Mouse (Mus musculus) MEL (cell line): ENCODE measurements around the gene Pitpnc1. TPM values are rescaled to one million over a fixed set of nuclear protein-coding genes. Genes with fewer than 3 reads are reported as not detected.

Experiments used
- DNase-seq: peaks from one replicate; pipeline ENCODE4 v3.0.0; 2011; ENCODE audit warnings: low read depth, low spot score
- H3K27ac ChIP-seq: 2 replicates; pipeline ENCODE4 v1.5.1; 2012; ENCODE audit warnings: low read depth, mild to moderate bottlenecking, control low read depth, low read length, moderate library complexity; ENCODE audit not compliant: control insufficient read depth
- H3K27me3 ChIP-seq, 2 experiments: fragments of 150-350 bp in 1 of 2; sonication (generic) in 1 of 2; 2 replicates each; pipeline ENCODE4 v1.6.1; 2012; ENCODE audit warnings: low read length in 2 of 2, mild to moderate bottlenecking in 2 of 2, improper control_type of control experiment in 1 of 2, moderate library complexity in 1 of 2; ENCODE audit not compliant: insufficient read depth in 2 of 2, control insufficient read depth in 1 of 2
- H3K36me3 ChIP-seq, 2 experiments: 2 replicates each; pipeline ENCODE4 v1.6.1; 2012 to 2014; ENCODE audit warnings: low read length in 2 of 2, improper control_type of control experiment in 1 of 2, inconsistent platforms in 1 of 2, mild to moderate bottlenecking in 1 of 2; ENCODE audit not compliant: insufficient read depth in 2 of 2, control insufficient read depth in 1 of 2
- H3K4me1 ChIP-seq, 2 experiments: fragments of 150-350 bp in 1 of 2; sonication (generic) in 1 of 2; 2 replicates each; pipeline ENCODE4 v1.6.1; 2012; ENCODE audit warnings: low read length in 2 of 2, improper control_type of control experiment in 1 of 2, mild to moderate bottlenecking in 1 of 2; ENCODE audit not compliant: insufficient read depth in 2 of 2, control insufficient read depth in 1 of 2
- H3K4me3 ChIP-seq, 2 experiments: fragments of 150-350 bp in 1 of 2; sonication (generic) in 1 of 2; 2 replicates each; pipeline ENCODE4 v1.5.1; 2012; ENCODE audit warnings: low read depth in 2 of 2, low read length in 2 of 2, mild to moderate bottlenecking in 2 of 2, moderate library complexity in 2 of 2, control low read depth in 1 of 2, improper control_type of control experiment in 1 of 2; ENCODE audit not compliant: control insufficient read depth in 1 of 2, insufficient read depth in 1 of 2
- H3K79me2 ChIP-seq: 2 replicates; pipeline ENCODE4 v1.6.1; 2012; ENCODE audit warnings: mild to moderate bottlenecking, low read length, moderate library complexity; ENCODE audit not compliant: control insufficient read depth, poor library complexity, insufficient read depth
- H3K9ac ChIP-seq: 2 replicates; pipeline ENCODE4 v1.6.1; 2012; ENCODE audit warnings: low read depth, mild to moderate bottlenecking, control low read depth, low read length, moderate library complexity; ENCODE audit not compliant: control insufficient read depth, poor library complexity, severe bottlenecking
- H3K9me3 ChIP-seq: fragments of 150-350 bp; sonication (generic); replicated peaks from 2 replicates; pipeline ENCODE4 v1.6.1; 2012; ENCODE audit warnings: mild to moderate bottlenecking, low read length, improper control_type of control experiment, moderate library complexity; ENCODE audit not compliant: insufficient read depth
- CHD1 ChIP-seq: IDR thresholded peaks from 2 replicates; pipeline ENCODE4 v1.6.1; 2012; ENCODE audit warnings: low read depth, mild to moderate bottlenecking, inconsistent platforms, low read length, improper control_type of control experiment
- CHD2 ChIP-seq: IDR thresholded peaks from 2 replicates; pipeline ENCODE4 v1.6.1; 2011; ENCODE audit warnings: low read length, improper control_type of control experiment
- ELF1 ChIP-seq: IDR thresholded peaks from 2 replicates; pipeline ENCODE4 v1.6.1; 2014; ENCODE audit warnings: low read depth, mild to moderate bottlenecking, inconsistent platforms, low read length, improper control_type of control experiment, moderate library complexity
- HCFC1 ChIP-seq: IDR thresholded peaks from 2 replicates; pipeline ENCODE4 v1.6.1; 2012; ENCODE audit warnings: low read depth, mild to moderate bottlenecking, inconsistent platforms, low read length, improper control_type of control experiment, moderate library complexity
- KAT2A ChIP-seq: conservative IDR thresholded peaks from 2 replicates; pipeline ENCODE4 v1.6.1; 2012; ENCODE audit warnings: low read depth, low read length, improper control_type of control experiment, inconsistent platforms
- MAFK ChIP-seq: IDR thresholded peaks from 2 replicates; pipeline ENCODE4 v1.6.1; 2011; ENCODE audit warnings: low read depth, mild to moderate bottlenecking, low read length, improper control_type of control experiment, borderline replicate concordance
- MAZ ChIP-seq: IDR thresholded peaks from 2 replicates; pipeline ENCODE4 v1.6.1; 2012; ENCODE audit warnings: low read depth, mild to moderate bottlenecking, inconsistent platforms, low read length, improper control_type of control experiment
- MEF2A ChIP-seq: IDR thresholded peaks from 2 replicates; pipeline ENCODE4 v1.6.1; 2014; ENCODE audit warnings: low read depth, mild to moderate bottlenecking, inconsistent platforms, low read length, improper control_type of control experiment; ENCODE audit not compliant: poor library complexity, insufficient replicate concordance, severe bottlenecking; ENCODE audit errors: extremely low read depth
- MXI1 ChIP-seq: IDR thresholded peaks from 2 replicates; pipeline ENCODE4 v1.6.1; 2011; ENCODE audit warnings: mild to moderate bottlenecking, low read depth, low read length, improper control_type of control experiment
- MYB ChIP-seq: IDR thresholded peaks from 2 replicates; pipeline ENCODE4 v1.6.1; 2011; ENCODE audit warnings: mild to moderate bottlenecking, low read depth, low read length, improper control_type of control experiment
- MYC ChIP-seq: IDR thresholded peaks from 2 replicates; pipeline ENCODE4 v1.6.1; 2011; ENCODE audit warnings: low read depth, mild to moderate bottlenecking, low read length, improper control_type of control experiment, moderate library complexity
- NELFE ChIP-seq: IDR thresholded peaks from 2 replicates; pipeline ENCODE4 v1.6.1; 2011; ENCODE audit warnings: low read depth, low read length, improper control_type of control experiment
- POLR2AphosphoS5 ChIP-seq: IDR thresholded peaks from 2 replicates; pipeline ENCODE4 v1.6.1; 2012; ENCODE audit warnings: low read depth, borderline replicate concordance, mild to moderate bottlenecking, inconsistent platforms, low read length, moderate library complexity, mixed read lengths
- RAD21 ChIP-seq: IDR thresholded peaks from 2 replicates; pipeline ENCODE4 v1.6.1; 2011; ENCODE audit warnings: mild to moderate bottlenecking, low read depth, low read length, improper control_type of control experiment
- RCOR1 ChIP-seq: IDR thresholded peaks from 2 replicates; pipeline ENCODE4 v1.6.1; 2012; ENCODE audit warnings: low read depth, mild to moderate bottlenecking, inconsistent platforms, low read length, improper control_type of control experiment
- SMC3 ChIP-seq: IDR thresholded peaks from 2 replicates; pipeline ENCODE4 v1.6.1; 2011; ENCODE audit warnings: low read depth, low read length, improper control_type of control experiment
- TAL1 ChIP-seq: IDR thresholded peaks from 2 replicates; pipeline ENCODE4 v1.6.1; 2012; ENCODE audit warnings: mild to moderate bottlenecking, inconsistent platforms, low read length, moderate library complexity, mixed read lengths
- TBP ChIP-seq: IDR thresholded peaks from 2 replicates; pipeline ENCODE4 v1.8.0; 2011; ENCODE audit warnings: low read depth, low read length, improper control_type of control experiment
- TCF12 ChIP-seq: IDR thresholded peaks from 2 replicates; pipeline ENCODE4 v1.6.1; 2014; ENCODE audit warnings: low read depth, mild to moderate bottlenecking, inconsistent platforms, low read length, improper control_type of control experiment, moderate library complexity
- UBTF ChIP-seq: IDR thresholded peaks from 2 replicates; pipeline ENCODE4 v1.6.1; 2012; ENCODE audit warnings: low read depth, mild to moderate bottlenecking, inconsistent platforms, low read length, improper control_type of control experiment, moderate library complexity, borderline replicate concordance; ENCODE audit not compliant: insufficient read depth
- USF2 ChIP-seq, 2 experiments: IDR thresholded peaks; 2 replicates each; pipeline ENCODE4 v1.6.1; 2011 to 2012; ENCODE audit warnings: improper control_type of control experiment in 2 of 2, low read length in 2 of 2, borderline replicate concordance in 1 of 2, inconsistent platforms in 1 of 2, low read depth in 1 of 2, mild to moderate bottlenecking in 1 of 2; ENCODE audit not compliant: insufficient read depth in 1 of 2
- ZKSCAN1 ChIP-seq: IDR thresholded peaks from 2 replicates; pipeline ENCODE4 v1.6.1; 2012; ENCODE audit warnings: low read depth, mild to moderate bottlenecking, inconsistent platforms, low read length, improper control_type of control experiment, moderate library complexity
- ZNF384 ChIP-seq: IDR thresholded peaks from 2 replicates; pipeline ENCODE4 v1.6.1; 2012; ENCODE audit warnings: low read depth, mild to moderate bottlenecking, inconsistent platforms, low read length, improper control_type of control experiment
- polyA plus RNA-seq, 2 experiments: library from polyadenylated mRNA; stranded (reverse) in 1 of 2; unstranded in 1 of 2; fragments of >175 nt in 1 of 2; fragments of >200 nt in 1 of 2; gene quantifications; 2 replicates each; pipeline versions ENCODE4 v1.2.1 to v1.2.4; 2012; ENCODE audit warnings: low replicate concordance in 2 of 2, low read depth in 1 of 2; ENCODE audit not compliant: insufficient read length in 2 of 2, insufficient read depth in 1 of 2, missing spikeins in 1 of 2
- total RNA-seq: library from RNA; depleted of rRNA; stranded (reverse); fragments of 300-350 nt; gene quantifications from 2 replicates; pipeline ENCODE4 v1.2.3, GENCODE M21; 2012

Gene Pitpnc1
- total and polyA plus RNA-seq, 3 experiments, result 19.3 to 25.3 TPM; not detected in 1

DNA sequence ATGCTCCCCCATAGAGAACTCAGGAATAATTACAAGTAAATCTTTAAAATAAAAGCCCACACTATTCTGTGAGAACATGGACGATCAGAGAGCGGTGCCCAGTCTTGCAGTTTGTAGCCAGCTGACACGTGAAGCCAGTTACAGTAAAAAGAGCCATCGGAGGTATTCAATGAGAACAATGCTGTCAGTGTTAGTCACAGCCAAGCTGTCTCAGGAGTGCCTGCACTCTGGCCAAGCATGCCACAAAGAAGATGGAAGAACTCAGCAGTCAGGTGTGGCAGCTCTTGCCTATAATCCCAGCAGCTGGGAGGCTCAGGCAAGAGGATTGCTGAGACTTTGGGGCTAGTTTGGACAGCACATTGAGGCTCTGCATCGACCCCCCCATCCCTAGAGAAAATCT is 111.8 kb downstream of the Pitpnc1 start:
- H3K36me3 ChIP-seq, result peaks cover 0 to 3% of the 10 kb centered on the region in 2 experiments; a peak in 1 of 4 replicates
- 0 out of 2 replicates have a peak, but pooled peaks cover 3% of the 10 kb centered on the region for H3K79me2 ChIP-seq
- H3K4me1 ChIP-seq, result peaks cover 0 to 6% of the 10 kb centered on the region in 2 experiments; a peak in 3 of 4 replicates
- H3K9me3 ChIP-seq, result no peaks in the 10 kb centered on the region
- no peak for TF ChIP-seq RAD21
- TF ChIP-seq ZNF384, result no peak
- TF ChIP-seq UBTF, result no peak
- no peak for TF ChIP-seq MYC
- TF ChIP-seq SMC3, result no peak
- TF ChIP-seq CHD1, result no peak
- TF ChIP-seq KAT2A, result no peak
- TF ChIP-seq MAZ, result no peak
- TF ChIP-seq TBP, result no peak
- no peak for TF ChIP-seq MYB
- no peak for TF ChIP-seq HCFC1
- DNase-seq, result no peak
- H3K9ac ChIP-seq, result no peak overlapping the region
- H3K4me3 ChIP-seq, result no peak overlapping the region
- no peak overlapping the region for H3K27ac ChIP-seq
- no peaks in the 10 kb centered on the region for H3K27me3 ChIP-seq

GRCm38 (mm10) chr11:107356224-107356623 is 114.3 kb downstream of the Pitpnc1 start:
- H3K9me3 ChIP-seq, result no peaks in the 10 kb centered on the region
- H3K36me3 ChIP-seq, result peaks cover 0 to 8% of the 10 kb centered on the region in 2 experiments; a peak in 2 of 4 replicates
- H3K4me1 ChIP-seq, result peaks cover 2 to 9% of the 10 kb centered on the region in 2 experiments; a peak in 3 of 4 replicates
- no peak for DNase-seq
- TF ChIP-seq ZKSCAN1 (no peak), ZNF384 (no peak), SMC3 (no peak), TCF12 (no peak), MXI1 (no peak), HCFC1 (no peak), CHD2 (no peak), NELFE (no peak), MYB (no peak), USF2 (IDR thresholded peaks at IDR 0.05; ENCODE audit: borderline replicate concordance in 1 of 2, insufficient read depth in 1 of 2, low read depth in 1 of 2, low read length in 2 of 2) (no peak), MAFK (no peak), POLR2AphosphoS5 (no peak), TAL1 (no peak), RCOR1 (no peak), ELF1 (no peak), MEF2A (no peak)
- no peak overlapping the region for H3K27ac ChIP-seq
- peaks cover 4% of the 10 kb centered on the region; the same call in 1 of the 2 replicates for H3K79me2 ChIP-seq
- H3K4me3 ChIP-seq, result no peak overlapping the region
- H3K9ac ChIP-seq, result no peak overlapping the region
- no peaks in the 10 kb centered on the region for H3K27me3 ChIP-seq
